8 mouse cellular contexts compared by ENCODE assay signal in the genomic region with DNA sequence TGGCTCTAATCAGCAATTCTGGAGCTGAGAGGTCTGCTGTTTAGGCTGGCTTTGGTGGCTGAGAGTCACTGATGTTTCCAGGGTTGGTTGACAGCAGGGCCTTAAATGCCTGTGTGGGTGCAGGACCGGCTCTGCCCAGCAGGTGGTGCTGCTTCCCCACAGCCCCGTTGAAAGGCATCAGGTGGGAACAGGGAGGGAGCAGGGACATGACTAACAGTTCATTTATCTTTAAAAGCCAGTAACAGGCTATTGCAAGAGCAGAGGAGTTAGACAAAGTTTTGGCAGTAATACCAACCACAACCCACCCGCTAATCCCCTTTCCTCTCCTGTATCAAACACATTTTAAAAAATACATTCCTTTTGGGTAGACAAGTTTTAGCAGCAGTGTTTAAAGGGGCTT. TPM values are rescaled to one million over a fixed set of nuclear protein-coding genes. Genes with fewer than 3 reads are reported as not detected.
A peak's percentile ranks its signal among the peaks of the same experiment; 100 is the strongest.
DNase-seq lines count a peak whose midpoint lies in the region; ATAC-seq and TF ChIP-seq lines count a peak whose summit lies in the region.

No protein-coding gene starts in this region.

- no peaks in the 10 kb centered on the region for H3K4me1 ChIP-seq in G1E (ENCODE audit: insufficient read depth, low read depth, low read length)
- no peaks in the 10 kb centered on the region for H3K4me1 ChIP-seq in forebrain, embryonic 14.5 days (ENCODE audit: control insufficient read depth, insufficient read depth, low read length)
- no peaks in the 10 kb centered on the region for H3K4me1 ChIP-seq in hindbrain, embryonic 10.5 days (replicated peaks)

- no peaks in the 10 kb centered on the region for H3K27me3 ChIP-seq in G1E (ENCODE audit: insufficient read depth, low read length)
- no peaks in the 10 kb centered on the region for H3K27me3 ChIP-seq in forebrain, embryonic 14.5 days (replicated peaks; ENCODE audit: control insufficient read depth, insufficient read depth, low read length)
- no peaks in the 10 kb centered on the region for H3K27me3 ChIP-seq in hindbrain, embryonic 10.5 days (ENCODE audit: insufficient read depth, poor library complexity, severe bottlenecking)

- 33% methylated on average over 3 of the region's 3 CpGs for WGBS in forebrain, embryonic 14.5 days
- WGBS in hindbrain, embryonic 10.5 days = 29% methylated on average over 3 of the region's 3 CpGs

- H3K9ac ChIP-seq in forebrain, embryonic 14.5 days (ENCODE audit: low read length) = no peak overlapping the region

- peaks cover 95% of the 10 kb centered on the region for H3K36me3 ChIP-seq in G1E (replicated peaks)
- H3K36me3 ChIP-seq in forebrain, embryonic 14.5 days (ENCODE audit: control insufficient read depth, insufficient read depth, low read length) = peaks cover 60% of the 10 kb centered on the region
- H3K36me3 ChIP-seq in hindbrain, embryonic 10.5 days = peaks cover 67% of the 10 kb centered on the region

- peak; percentile 66 for ATAC-seq in G1E (ENCODE audit: extremely low read depth, insufficient number of reproducible peaks, low FRiP score, poor library complexity, severe bottlenecking)
- ATAC-seq in forebrain, embryonic 14.5 days = peak; percentile 73

- TF ChIP-seq CTCF in G1E (IDR thresholded peaks at IDR 0.05; ENCODE audit: low read depth, low read length) = peak; percentile 91

- H3K4me2 ChIP-seq in forebrain, embryonic 14.5 days (ENCODE audit: low read length) = no peak overlapping the region

- DNase-seq in G1E (ENCODE audit: low spot score) = peak; percentile 71
- DNase-seq in c-Kit-positive CD71-positive TER-119-positive erythroid progenitor cells, embryonic 14.5 days (ENCODE audit: low spot score) = peak; percentile 73
- peak; percentile 83 for DNase-seq in forebrain, embryonic 14.5 days (ENCODE audit: low spot score)
- peak; percentile 86 for DNase-seq in hindbrain, embryonic 10.5 days (ENCODE audit: low spot score)
- peak; percentile 86 to 89 for DNase-seq in layer of hippocampus, postnatal 14 days (ENCODE audit: low spot score in 2 of 2)
- DNase-seq in lung, postnatal 14 days = peak; percentile 88
- DNase-seq in retina, adult 2 months (ENCODE audit: low read depth, low spot score) = peak; percentile 69
- peak; percentile 90 for DNase-seq in thymus, postnatal 4 days

- no peak overlapping the region for H3K4me3 ChIP-seq in G1E (ENCODE audit: low read depth, low read length)
- H3K4me3 ChIP-seq in forebrain, embryonic 14.5 days (ENCODE audit: low read depth, low read length) = no peak overlapping the region
- H3K4me3 ChIP-seq in hindbrain, embryonic 10.5 days = no peak overlapping the region

- no peaks in the 10 kb centered on the region for H3K9me3 ChIP-seq in G1E (replicated peaks)
- no peaks in the 10 kb centered on the region for H3K9me3 ChIP-seq in forebrain, embryonic 14.5 days (replicated peaks; ENCODE audit: control insufficient read depth, low read length)
- no peaks in the 10 kb centered on the region for H3K9me3 ChIP-seq in hindbrain, embryonic 10.5 days

- H3K27ac ChIP-seq in forebrain, embryonic 14.5 days (ENCODE audit: low read depth, low read length) = no peak overlapping the region
- H3K27ac ChIP-seq in hindbrain, embryonic 10.5 days = no peak overlapping the region

RNA-seq across cellular contexts. Expression of gene Enoph1, which starts 30.5 kb away (rescaled TPM):
- total RNA-seq in G1E (2014; fragmentation: Nextera tagmentation) (41.7 and 46.9 TPM in 2 replicates), G1E (2017) (34.0 and 42.3 TPM in 2 replicates)
- 48.5 and 52.4 TPM in 2 replicates for polyA plus RNA-seq in G1E (2012)
- polyA plus RNA-seq in forebrain, embryonic 14.5 days (2014; fragmentation: Nextera tagmentation; extraction: Ambion mirVana) = 53.2 and 60.2 TPM in 2 replicates
- polyA plus RNA-seq in hindbrain, embryonic 10.5 days (2016; fragmentation: Nextera tagmentation; extraction: Ambion mirVana) = 46.9 and 52.1 TPM in 2 replicates
- total RNA-seq in layer of hippocampus, postnatal 14 days (2021) = 10 to 100 TPM; 50.2 to 52.1 TPM

RNA-seq across cellular contexts. Expression of gene Hnrnpdl, which starts 30.8 kb away (rescaled TPM):
- total RNA-seq in G1E (2014; fragmentation: Nextera tagmentation) (150 and 157 TPM in 2 replicates), G1E (2017) (291 and 340 TPM in 2 replicates)
- polyA plus RNA-seq in G1E (2012) = 157 and 164 TPM in 2 replicates
- polyA plus RNA-seq in forebrain, embryonic 14.5 days (2014; fragmentation: Nextera tagmentation; extraction: Ambion mirVana) = 244 and 250 TPM in 2 replicates
- polyA plus RNA-seq in hindbrain, embryonic 10.5 days (2016; fragmentation: Nextera tagmentation; extraction: Ambion mirVana) = 193 and 212 TPM in 2 replicates
- 100 to 1,000 TPM; 160 to 187 TPM for total RNA-seq in layer of hippocampus, postnatal 14 days (2021)
